Mouse (Mus musculus) olfactory bulb, adult 2 months (tissue): ENCODE results near the gene Tmem117.

ENCODE experiments used
- CTCF ChIP-seq: fragments of 200-500 bp; IDR thresholded peaks from 2 replicates; pipeline ENCODE4 v1.5.1; 2012; ENCODE audit warnings: low read depth, mild to moderate bottlenecking, low read length, moderate library complexity; ENCODE audit not compliant: insufficient read depth
- POLR2A ChIP-seq: fragments of 200-500 bp; IDR thresholded peaks from 2 replicates; pipeline ENCODE4 v1.6.1; 2012; ENCODE audit warnings: mild to moderate bottlenecking, low read depth, low read length, moderate library complexity; ENCODE audit not compliant: insufficient read depth

DNA sequence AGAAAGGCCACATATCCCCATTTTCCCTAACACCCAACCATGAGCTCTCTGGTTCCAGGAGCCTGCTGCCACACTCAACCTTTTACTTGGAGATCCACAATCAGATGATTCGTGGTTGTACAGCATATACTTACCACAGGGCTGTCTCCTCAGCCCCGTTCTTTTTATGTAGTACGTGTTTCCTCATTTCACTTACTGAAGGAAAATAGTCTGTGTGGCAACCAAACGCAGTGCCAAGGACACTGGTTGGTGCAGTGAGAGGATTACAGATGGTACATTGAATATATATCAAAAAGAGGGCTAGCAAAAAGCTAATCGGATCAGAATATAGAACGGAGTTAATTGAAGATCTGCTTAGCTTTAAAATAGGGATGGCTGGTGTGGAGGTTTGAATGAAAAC, 338.0 kb downstream of the Tmem117 start:
- TF ChIP-seq CTCF (no peak), POLR2A (no peak)
